Mouse (Mus musculus): Measurements from ENCODE around the gene Slco2b1. TPM values are rescaled to one million over a fixed set of nuclear protein-coding genes. Genes with fewer than 3 reads are reported as not detected.
"Not testable (repeated sequence)": the region's sequence is repeated elsewhere in the genome, so short reads cannot be mapped to it uniquely, and the experiment has no call there.

Gene Slco2b1
- polyA plus RNA-seq, 1 experiment: 8.6 TPM

- Histone ChIP-seq H3K4me3 (ENCODE audit: insufficient read depth, low read length) (no peak overlapping the region), H3K27ac (ENCODE audit: insufficient read depth, low read depth, low read length) (no peak overlapping the region), H3K4me1 (ENCODE audit: control insufficient read depth, insufficient read depth, low read length) (no peaks in the 10 kb centered on the region)
- no peak for TF ChIP-seq POLR2A (IDR thresholded peaks at IDR 0.05; ENCODE audit: borderline replicate concordance, low read depth, low read length)
- TF ChIP-seq CTCF (IDR thresholded peaks at IDR 0.05; ENCODE audit: low read depth, low read length): no peak
Measured at GRCm38 (mm10) chr7:99695471-99696057, 15.6 kb downstream of the Slco2b1 start.

DNA sequence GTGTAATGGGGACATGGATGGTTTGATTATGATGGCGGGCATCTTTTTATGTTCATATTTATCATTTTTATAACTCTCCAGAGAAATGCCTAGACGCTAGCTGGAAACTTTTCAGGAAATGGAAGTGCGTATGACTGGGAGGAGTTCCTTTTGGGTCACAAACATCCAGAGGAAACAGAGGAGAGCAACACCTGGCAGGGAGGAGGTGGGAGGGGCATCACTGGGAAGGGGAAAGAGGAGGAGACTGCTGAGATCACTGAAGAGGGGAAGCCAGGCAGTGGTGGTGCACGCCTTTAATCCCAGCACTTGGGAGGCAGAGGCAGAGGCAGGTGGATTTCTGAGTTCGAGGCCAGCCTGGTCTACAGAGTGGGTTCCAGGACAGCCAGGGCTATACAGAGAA is 16.7 kb downstream of the Slco2b1 start:
- not testable (repeated sequence) for H3K27ac ChIP-seq (ENCODE audit: insufficient read depth, low read depth, low read length); H3K4me3 ChIP-seq (ENCODE audit: insufficient read depth, low read length); H3K4me1 ChIP-seq (ENCODE audit: control insufficient read depth, insufficient read depth, low read length)

DNA sequence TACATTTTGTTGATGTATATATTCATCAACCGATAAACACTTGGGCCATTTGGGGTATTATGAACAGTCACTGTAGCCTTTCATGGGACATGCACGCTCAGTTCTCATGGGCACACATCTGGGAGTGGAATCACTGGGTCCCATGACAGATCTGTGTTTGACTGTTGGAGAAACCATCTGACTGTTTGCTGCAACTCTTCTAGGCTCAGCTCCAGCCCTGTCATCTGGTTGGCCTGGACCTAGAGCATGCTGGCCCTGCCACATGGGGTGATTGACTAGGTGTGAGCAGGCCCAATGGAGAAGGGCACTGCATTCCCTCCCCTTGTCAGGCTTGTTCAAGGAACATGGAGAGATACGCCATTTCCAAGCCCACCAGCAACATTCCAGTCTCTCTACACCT is 17.2 kb downstream of the Slco2b1 start:
- TF ChIP-seq CTCF (IDR thresholded peaks at IDR 0.05; ENCODE audit: low read depth, low read length) (no peak), POLR2A (IDR thresholded peaks at IDR 0.05; ENCODE audit: borderline replicate concordance, low read depth, low read length) (no peak)
- no peak overlapping the region for H3K27ac ChIP-seq (ENCODE audit: insufficient read depth, low read depth, low read length)
- no peak overlapping the region for H3K4me3 ChIP-seq (ENCODE audit: insufficient read depth, low read length)
- H3K4me1 ChIP-seq (ENCODE audit: control insufficient read depth, insufficient read depth, low read length): no peaks in the 10 kb centered on the region

- Histone ChIP-seq H3K27ac (ENCODE audit: insufficient read depth, low read depth, low read length) (no peak overlapping the region), H3K4me3 (ENCODE audit: insufficient read depth, low read length) (no peak overlapping the region), H3K4me1 (ENCODE audit: control insufficient read depth, insufficient read depth, low read length) (no peaks in the 10 kb centered on the region)
- no peak for TF ChIP-seq CTCF (IDR thresholded peaks at IDR 0.05; ENCODE audit: low read depth, low read length)
- no peak for TF ChIP-seq POLR2A (IDR thresholded peaks at IDR 0.05; ENCODE audit: borderline replicate concordance, low read depth, low read length)
Measured at GRCm38 (mm10) chr7:99693387-99693786, 17.8 kb downstream of the Slco2b1 start.

DNA sequence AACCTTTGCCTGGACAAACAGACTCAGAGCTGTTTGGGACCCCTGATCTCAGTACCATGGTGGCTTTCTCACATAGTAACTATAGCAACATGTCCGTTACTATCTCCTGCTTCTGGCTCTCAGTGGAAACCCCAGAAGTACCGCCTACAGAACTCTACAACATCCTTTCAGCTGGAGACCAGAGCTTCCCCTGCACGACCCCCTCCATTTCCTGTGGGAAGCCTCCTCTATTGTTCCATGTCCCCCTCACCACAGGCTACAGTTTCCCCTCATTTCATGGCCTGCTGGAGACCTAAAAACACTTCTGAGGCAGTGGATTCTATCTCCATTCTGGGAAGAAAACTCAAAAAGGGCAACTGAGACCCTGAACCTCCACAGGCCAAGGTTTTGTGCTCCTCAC is 18.7 kb downstream of the Slco2b1 start:
- H3K4me3 ChIP-seq (ENCODE audit: insufficient read depth, low read length): no peak overlapping the region
- H3K4me1 ChIP-seq (ENCODE audit: control insufficient read depth, insufficient read depth, low read length): no peaks in the 10 kb centered on the region
- TF ChIP-seq CTCF (IDR thresholded peaks at IDR 0.05; ENCODE audit: low read depth, low read length) (no peak), POLR2A (IDR thresholded peaks at IDR 0.05; ENCODE audit: borderline replicate concordance, low read depth, low read length) (no peak)
- no peak overlapping the region for H3K27ac ChIP-seq (ENCODE audit: insufficient read depth, low read depth, low read length)

DNA sequence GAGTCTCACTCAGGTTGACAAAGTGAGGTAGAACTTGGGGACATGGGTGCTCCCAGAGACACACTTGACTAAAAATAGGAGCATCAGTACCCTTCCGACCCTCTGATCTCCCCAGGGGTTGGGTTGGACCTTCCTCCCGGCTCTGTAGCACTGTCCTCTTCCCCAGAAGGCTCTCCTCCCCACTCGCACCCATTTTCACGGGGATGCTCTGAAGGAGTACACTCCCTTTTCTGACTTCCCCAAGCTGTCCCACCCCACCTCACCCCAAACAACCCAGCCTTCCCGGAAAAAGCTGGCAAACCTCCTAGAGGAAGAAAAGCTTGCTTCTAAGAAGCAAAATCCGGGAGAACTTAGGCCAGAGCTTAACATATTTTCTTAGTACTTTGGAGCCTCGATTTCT is 20.3 kb downstream of the Slco2b1 start:
- Histone ChIP-seq H3K27ac (ENCODE audit: insufficient read depth, low read depth, low read length) (no peak overlapping the region), H3K4me3 (ENCODE audit: insufficient read depth, low read length) (no peak overlapping the region), H3K4me1 (ENCODE audit: control insufficient read depth, insufficient read depth, low read length) (no peaks in the 10 kb centered on the region)
- TF ChIP-seq POLR2A (IDR thresholded peaks at IDR 0.05; ENCODE audit: borderline replicate concordance, low read depth, low read length): no peak
- no peak for TF ChIP-seq CTCF (IDR thresholded peaks at IDR 0.05; ENCODE audit: low read depth, low read length)

GRCm38 (mm10) chr7:99684086-99684485 is 27.1 kb downstream of the Slco2b1 start:
- TF ChIP-seq CTCF (IDR thresholded peaks at IDR 0.05; ENCODE audit: low read depth, low read length) (no peak), POLR2A (IDR thresholded peaks at IDR 0.05; ENCODE audit: borderline replicate concordance, low read depth, low read length) (no peak)
- Histone ChIP-seq H3K4me3 (ENCODE audit: insufficient read depth, low read length) (no peak overlapping the region), H3K27ac (ENCODE audit: insufficient read depth, low read depth, low read length) (no peak overlapping the region)

GRCm38 (mm10) chr7:99680771-99681170 is 30.4 kb downstream of the Slco2b1 start:
- no peak for TF ChIP-seq CTCF (IDR thresholded peaks at IDR 0.05; ENCODE audit: low read depth, low read length)
- no peak for TF ChIP-seq POLR2A (IDR thresholded peaks at IDR 0.05; ENCODE audit: borderline replicate concordance, low read depth, low read length)
- H3K27ac ChIP-seq (ENCODE audit: insufficient read depth, low read depth, low read length): 0 out of 2 replicates have a peak overlapping the region, but pooled peaks have one; percentile 0
- no peak overlapping the region for H3K4me3 ChIP-seq (ENCODE audit: insufficient read depth, low read length)
- peaks cover 34% of the 10 kb centered on the region for H3K4me1 ChIP-seq (ENCODE audit: control insufficient read depth, insufficient read depth, low read length)

More at GRCm38 (mm10) chr7:99684086-99684485, 27.1 kb downstream of the Slco2b1 start:
- H3K4me1 ChIP-seq (ENCODE audit: control insufficient read depth, insufficient read depth, low read length): peaks cover 11% of the 10 kb centered on the region

DNA sequence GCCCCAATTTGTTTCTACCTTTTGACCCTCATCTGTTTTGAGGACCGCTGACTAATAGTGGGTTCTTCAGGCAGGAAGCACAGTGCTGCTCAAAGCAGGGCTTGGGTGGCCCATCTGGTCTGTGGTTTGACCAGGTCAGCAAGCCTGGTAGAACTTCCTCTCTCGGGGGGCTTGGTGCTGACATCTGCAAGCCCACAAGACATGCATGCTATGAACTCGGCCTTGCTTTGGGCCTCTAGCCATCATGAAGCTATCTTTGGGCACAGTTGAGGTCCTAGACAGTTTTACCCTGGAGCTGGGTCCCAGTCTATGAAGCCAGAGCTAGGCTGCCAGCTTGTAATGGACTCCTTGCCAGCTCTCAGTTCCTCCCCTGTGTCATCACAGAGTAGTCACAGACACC is 36.2 kb downstream of the Slco2b1 start:
- Histone ChIP-seq H3K27ac (ENCODE audit: insufficient read depth, low read depth, low read length) (peak overlapping the region; percentile 93), H3K4me3 (ENCODE audit: insufficient read depth, low read length) (no peak overlapping the region), H3K4me1 (ENCODE audit: control insufficient read depth, insufficient read depth, low read length) (peaks cover 57% of the 10 kb centered on the region)
- TF ChIP-seq POLR2A (IDR thresholded peaks at IDR 0.05; ENCODE audit: borderline replicate concordance, low read depth, low read length): no peak
- TF ChIP-seq CTCF (IDR thresholded peaks at IDR 0.05; ENCODE audit: low read depth, low read length): no peak

- peak overlapping the region; percentile 93 for H3K27ac ChIP-seq (ENCODE audit: insufficient read depth, low read depth, low read length)
- no peak; the same call in 1 of the 2 replicates for TF ChIP-seq CTCF (IDR thresholded peaks at IDR 0.05; ENCODE audit: low read depth, low read length)
- no peak for TF ChIP-seq POLR2A (IDR thresholded peaks at IDR 0.05; ENCODE audit: borderline replicate concordance, low read depth, low read length)
- H3K4me1 ChIP-seq (ENCODE audit: control insufficient read depth, insufficient read depth, low read length): peaks cover 57% of the 10 kb centered on the region
- peak overlapping the region; percentile 6; the same call in 1 of the 2 replicates for H3K4me3 ChIP-seq (ENCODE audit: insufficient read depth, low read length)
Measured at GRCm38 (mm10) chr7:99674209-99674608, 36.9 kb downstream of the Slco2b1 start.

- TF ChIP-seq POLR2A (IDR thresholded peaks at IDR 0.05; ENCODE audit: borderline replicate concordance, low read depth, low read length): no peak
- no peak for TF ChIP-seq CTCF (IDR thresholded peaks at IDR 0.05; ENCODE audit: low read depth, low read length)
Measured at GRCm38 (mm10) chr7:99673188-99673587, 38.0 kb downstream of the Slco2b1 start.

More at GRCm38 (mm10) chr7:99673188-99673587, 38.0 kb downstream of the Slco2b1 start:
- no peak overlapping the region for H3K27ac ChIP-seq (ENCODE audit: insufficient read depth, low read depth, low read length)
- peaks cover 53% of the 10 kb centered on the region for H3K4me1 ChIP-seq (ENCODE audit: control insufficient read depth, insufficient read depth, low read length)
- H3K4me3 ChIP-seq (ENCODE audit: insufficient read depth, low read length): no peak overlapping the region
